In genomic region chr9:51914481-51915120, GRCm38 (mm10) we compare ENCODE assay signal across 12 mouse cellular contexts. TPM values are rescaled to one million over a fixed set of nuclear protein-coding genes. Genes with fewer than 3 reads are reported as not detected.
A peak's percentile ranks its signal among the peaks of the same experiment; 100 is the strongest.
DNase-seq lines count a peak whose midpoint lies in the region.
"Had no signal": no experiment of that assay in that cellular context is flagged by ENCODE, and none has a peak within 500 bp of the region (broad histone marks: within the 10 kb centered on the region; RNA-seq: fewer than 3 reads in every experiment).

No protein-coding gene starts in this region.

- DNase-seq in heart, adult 8-10 months (ENCODE audit: low spot score): peak; percentile 9
- no peak for DNase-seq in heart, adult 9 months (ENCODE audit: low spot score in 2 of 2)
- DNase-seq in urinary bladder, postnatal 36 days (ENCODE audit: low spot score in 2 of 2): peak; percentile 3 to 38
- no peak for DNase-seq in urinary bladder, adult 2 months (ENCODE audit: low spot score)
- DNase-seq in adrenal gland, postnatal 36 days: peak; percentile 65 to 72
- DNase-seq in testis, postnatal 14 days (ENCODE audit: low spot score): peak; percentile 15
- no peak for DNase-seq in frontal cortex, adult 2 months (ENCODE audit: extremely low spot score in 1 of 2, low spot score in 1 of 2)
- DNase-seq in cerebellum, adult 18-20 months: no peak
- DNase-seq: cerebellum, adult 9-10 months; kidney, adult 2 months; kidney, postnatal 36 days; layer of hippocampus, adult 9-11 months had no signal

RNA-seq across cellular contexts. Expression of gene Fdx1, which starts 48.8 kb away (rescaled TPM):
- total RNA-seq in heart, adult 8-10 months (2022): 10 to 100 TPM; 80.8 to 96.5 (median 88.2) TPM
- polyA plus RNA-seq in urinary bladder, adult 2 months (2012; rRNA removed): 56.6 and 68.7 TPM in 2 replicates
- total RNA-seq in adrenal gland, postnatal 36 days (2021): 1,000 to 10,000 TPM; 2,132 to 4,124 TPM
- polyA plus RNA-seq in frontal cortex, adult 2 months (2012; rRNA removed): 25.4 and 26.0 TPM in 2 replicates

Comparison
In these comparisons a context has a peak if more than half of its experiments do, and no peak if none do; other contexts are left out.
1. DNase-seq: peak in heart, adult 8-10 months (single experiment), urinary bladder, postnatal 36 days (2 of 2), adrenal gland, postnatal 36 days (2 of 2) and testis, postnatal 14 days (single experiment); none in heart, adult 9 months (0 of 2), urinary bladder, adult 2 months (single experiment), frontal cortex, adult 2 months (0 of 2) and cerebellum, adult 18-20 months (0 of 2).
2. RNA of gene Fdx1, which starts 48.8 kb away (total RNA-seq): 2,132 to 4,124 TPM in adrenal gland, postnatal 36 days; 80.8 to 96.5 TPM in heart, adult 8-10 months; every median in the first group is over 10 times any median in the second.